Mouse (Mus musculus) kidney, embryonic 16.5 days (tissue): ENCODE results near the gene Klf1. TPM values are rescaled to one million over a fixed set of nuclear protein-coding genes. Genes with fewer than 3 reads are reported as not detected.

Source experiments
- ATAC-seq: fragments of 200-750 bp; cut with Nextera tagmentation; 2 replicates; pipeline ENCODE4 v1.8.0; 2017; ENCODE audit warnings: moderate TSS enrichment; ENCODE audit not compliant: low FRiP score, low TSS enrichment
- H3K27ac ChIP-seq: fragments of 300-500 bp; sonication (generic); 2 replicates; pipeline ENCODE4 v1.5.1; 2014; ENCODE audit warnings: low read length
- H3K27me3 ChIP-seq: fragments of 300-500 bp; sonication (generic); 2 replicates; pipeline ENCODE4 v1.6.1; 2014; ENCODE audit warnings: low read length, control low read depth, mixed read lengths; ENCODE audit not compliant: insufficient read depth
- H3K36me3 ChIP-seq: fragments of 300-500 bp; sonication (generic); 2 replicates; pipeline ENCODE4 v1.6.1; 2014; ENCODE audit warnings: low read length, control low read depth, mixed read lengths; ENCODE audit not compliant: insufficient read depth
- H3K4me1 ChIP-seq: fragments of 300-500 bp; sonication (generic); 2 replicates; pipeline ENCODE4 v1.6.1; 2014; ENCODE audit warnings: low read length, control low read depth, mixed read lengths; ENCODE audit not compliant: insufficient read depth
- H3K4me2 ChIP-seq: fragments of 300-500 bp; sonication (generic); replicated peaks from 2 replicates; pipeline ENCODE4 v1.6.1; 2014; ENCODE audit warnings: low read depth, low read length
- H3K4me3 ChIP-seq: fragments of 300-500 bp; sonication (generic); 2 replicates; pipeline ENCODE4 v1.5.1; 2014; ENCODE audit warnings: mild to moderate bottlenecking, low read length
- H3K9ac ChIP-seq: fragments of 300-500 bp; sonication (generic); replicated peaks from 2 replicates; pipeline ENCODE4 v1.6.1; 2014; ENCODE audit warnings: low read length
- H3K9me3 ChIP-seq: fragments of 300-500 bp; sonication (generic); 2 replicates; pipeline ENCODE4 v1.6.1; 2016; ENCODE audit warnings: low read length, control low read depth
- WGBS: fragments of 180-500 bp; shearing (Covaris S2); extraction: QIAGEN DNeasy Blood & Tissue Kit; methylation state at CpG from one replicate; pipeline ENCODE4 v1.1.7; 2014; 5-methylcytosine and 5-hydroxymethylcytosine counted together
- polyA plus RNA-seq: library from polyadenylated mRNA; unstranded; fragments of >200 nt; fragmentation: Nextera tagmentation; extraction: Ambion mirVana; gene quantifications from 2 replicates; pipeline ENCODE4 v1.2.1, GENCODE M21; 2015

Gene Klf1
- polyA plus RNA-seq, 1 experiment from 2014 or later: 2.4 TPM

GRCm38 (mm10) chr8:84944478-84945160, 42.9 kb downstream of the Klf1 start:
- Histone ChIP-seq H3K4me2 (peak overlapping the region; percentile 12; the same call in 1 of the 2 replicates), H3K36me3 (no peaks in the 10 kb centered on the region), H3K9me3 (no peaks in the 10 kb centered on the region), H3K4me1 (peaks cover 12% of the 10 kb centered on the region), H3K27ac (no peak overlapping the region), H3K27me3 (peaks cover 59% of the 10 kb centered on the region), H3K9ac (no peak overlapping the region), H3K4me3 (peak overlapping the region; percentile 5; the same call in 1 of the 2 replicates)
- WGBS: 2% methylated on average over 26 of the region's 26 CpGs
- ATAC-seq: no peak

DNA sequence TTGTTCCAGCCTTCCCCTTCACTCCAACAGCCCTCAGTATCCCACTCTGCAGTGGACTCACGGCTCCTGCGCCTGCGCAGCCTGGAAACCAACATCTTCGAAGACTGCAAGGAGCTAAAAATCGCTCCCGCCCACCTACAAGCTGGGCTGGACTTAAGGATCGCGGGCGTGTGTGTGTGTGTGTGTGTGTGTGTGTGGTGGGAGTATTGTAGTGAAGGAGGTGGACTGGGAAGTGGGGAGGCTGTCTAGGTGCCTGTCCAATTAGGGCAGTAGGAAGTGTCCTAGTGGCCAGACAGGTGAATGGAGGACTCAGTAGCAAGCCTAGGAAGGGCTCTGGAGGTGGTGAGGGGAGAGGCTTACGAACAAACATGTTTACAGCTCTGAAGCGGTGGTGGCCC, 43.5 kb downstream of the Klf1 start:
- ATAC-seq: no peak
- Histone ChIP-seq H3K9me3 (no peaks in the 10 kb centered on the region), H3K9ac (no peak overlapping the region), H3K36me3 (no peaks in the 10 kb centered on the region), H3K4me1 (peaks cover 12% of the 10 kb centered on the region), H3K27ac (no peak overlapping the region), H3K4me3 (peak overlapping the region; percentile 49), H3K27me3 (peaks cover 66% of the 10 kb centered on the region), H3K4me2 (peak overlapping the region; percentile 69; the same call in 1 of the 2 replicates)
- WGBS: 5% methylated on average over 11 of the region's 11 CpGs

DNA sequence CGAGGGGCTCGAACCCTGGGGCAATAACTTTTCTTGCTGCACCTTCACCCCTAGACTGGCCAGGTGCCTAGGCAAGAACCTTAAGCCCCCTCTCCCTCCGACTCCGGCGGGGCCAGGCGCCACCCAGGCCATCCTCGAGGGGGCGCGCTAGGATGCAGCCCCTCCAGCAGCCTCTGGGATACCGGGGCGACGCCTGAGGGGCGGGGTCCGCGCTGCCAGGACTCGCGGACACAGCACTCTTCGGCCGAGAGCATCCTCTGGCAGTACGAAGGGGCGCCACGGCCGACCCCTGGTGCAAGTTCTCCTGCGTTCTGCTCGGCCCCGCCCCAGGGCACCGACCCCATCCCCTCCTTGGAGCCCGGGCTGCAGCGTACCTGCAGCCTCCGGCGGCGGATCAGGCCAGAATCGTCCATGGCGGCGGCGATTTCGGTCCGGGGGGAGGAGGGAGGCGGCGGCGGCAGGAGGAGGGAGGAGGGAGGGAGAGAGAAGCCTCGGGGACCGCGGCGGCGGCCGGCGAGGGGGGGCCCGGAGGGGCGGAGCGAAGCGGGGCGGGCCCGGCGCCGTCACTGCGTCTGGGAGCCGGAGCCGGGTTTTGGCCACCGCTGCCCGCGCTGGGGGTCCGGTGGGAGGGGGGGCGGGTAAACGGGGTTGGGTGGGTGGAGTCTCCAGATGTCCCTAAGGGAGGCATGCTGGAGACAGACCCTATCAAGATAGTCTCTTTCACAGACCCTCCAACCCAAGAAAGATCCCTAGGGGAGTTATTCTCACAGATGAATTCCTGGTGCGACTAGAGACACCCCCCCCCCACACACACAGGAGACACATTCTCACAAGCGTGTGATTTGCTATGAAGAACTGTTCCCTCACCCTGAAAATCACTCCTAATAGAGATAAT, 44.2 kb downstream of the Klf1 start:
- WGBS: 2% methylated on average over 43 of the region's 67 CpGs
- Histone ChIP-seq H3K9me3 (no peaks in the 10 kb centered on the region), H3K4me2 (peak overlapping the region; percentile 69), H3K27ac (no peak overlapping the region), H3K4me1 (peaks cover 12% of the 10 kb centered on the region), H3K36me3 (no peaks in the 10 kb centered on the region), H3K9ac (peak overlapping the region; percentile 33; the same call in 1 of the 2 replicates), H3K4me3 (peak overlapping the region; percentile 49), H3K27me3 (peaks cover 67% of the 10 kb centered on the region)
- ATAC-seq: no peak

GRCm38 (mm10) chr8:84946528-84947240, 45.0 kb downstream of the Klf1 start, which contains the start of gene Rtbdn:
Gene Rtbdn (plus strand): TSS chr8:84946991.
- ATAC-seq: 0 out of 2 replicates have a peak, but pooled peaks have one; percentile 10
- H3K9me3 ChIP-seq: no peaks in the 10 kb centered on the region

GRCm38 (mm10) chr8:84947241-84947545, 45.5 kb downstream of the Klf1 start:
- ATAC-seq: peak; percentile 37; the same call in 1 of the 2 replicates
- H3K4me3 ChIP-seq: no peak overlapping the region
- H3K4me2 ChIP-seq: no peak overlapping the region
- no peak overlapping the region for H3K27ac ChIP-seq
- H3K4me1 ChIP-seq: peaks cover 12% of the 10 kb centered on the region
- no peaks in the 10 kb centered on the region for H3K9me3 ChIP-seq
- H3K27me3 ChIP-seq: peaks cover 68% of the 10 kb centered on the region
- no peaks in the 10 kb centered on the region for H3K36me3 ChIP-seq
- WGBS: 11% methylated on average over 9 of the region's 9 CpGs
- H3K9ac ChIP-seq: no peak overlapping the region

More at GRCm38 (mm10) chr8:84946528-84947240, 45.0 kb downstream of the Klf1 start, which contains the start of gene Rtbdn:
- H3K27ac ChIP-seq: no peak within 1 kb of the TSS
- peak within 1 kb of the TSS; percentile 69 for H3K4me2 ChIP-seq
- H3K9ac ChIP-seq: peak within 1 kb of the TSS; percentile 33; the same call in 1 of the 2 replicates
- H3K36me3 ChIP-seq: no peaks in the 10 kb centered on the region
- peaks cover 68% of the 10 kb centered on the region for H3K27me3 ChIP-seq
- peaks cover 12% of the 10 kb centered on the region for H3K4me1 ChIP-seq
- H3K4me3 ChIP-seq: peak within 1 kb of the TSS; percentile 49
- WGBS: 12% methylated on average over 17 of the region's 17 CpGs

DNA sequence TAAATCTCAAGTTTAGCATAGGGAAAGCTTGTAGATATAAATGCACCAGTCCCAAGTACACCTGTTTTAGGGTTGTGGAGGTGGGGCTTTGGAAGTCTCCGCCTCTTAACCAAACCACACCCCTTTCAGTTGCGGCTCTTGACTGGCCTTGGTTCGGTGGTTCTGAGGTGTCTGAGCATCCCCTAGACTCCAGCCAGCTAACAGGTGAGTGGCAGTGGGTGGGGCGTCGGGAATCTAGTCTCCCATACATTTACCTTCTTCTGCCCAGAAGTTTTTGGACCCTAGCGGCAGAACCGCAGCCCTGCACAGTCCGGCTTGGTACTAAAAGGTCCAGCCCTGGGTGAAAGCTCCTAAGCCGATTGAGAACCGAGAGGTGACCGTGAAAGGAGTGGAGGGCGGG, 48.0 kb downstream of the Klf1 start:
- no peak overlapping the region for H3K27ac ChIP-seq
- H3K4me1 ChIP-seq: peaks cover 12% of the 10 kb centered on the region
- H3K4me2 ChIP-seq: no peak overlapping the region
- H3K4me3 ChIP-seq: no peak overlapping the region
- H3K9me3 ChIP-seq: no peaks in the 10 kb centered on the region
- no peak for ATAC-seq
- H3K36me3 ChIP-seq: no peaks in the 10 kb centered on the region
- H3K9ac ChIP-seq: no peak overlapping the region
- peaks cover 58% of the 10 kb centered on the region for H3K27me3 ChIP-seq
- WGBS: 20% methylated on average over 12 of the region's 12 CpGs

GRCm38 (mm10) chr8:84952612-84953255, 51.0 kb downstream of the Klf1 start:
- Histone ChIP-seq H3K27ac (no peak overlapping the region), H3K4me1 (no peaks in the 10 kb centered on the region), H3K9me3 (no peaks in the 10 kb centered on the region), H3K36me3 (peaks cover 5% of the 10 kb centered on the region; the same call in 1 of the 2 replicates), H3K4me2 (0 out of 2 replicates have a peak overlapping the region, but pooled peaks have one; percentile 4), H3K4me3 (no peak overlapping the region), H3K27me3 (peaks cover 34% of the 10 kb centered on the region), H3K9ac (no peak overlapping the region)
- 10% methylated on average over 18 of the region's 18 CpGs for WGBS
- ATAC-seq: 0 out of 2 replicates have a peak, but pooled peaks have one; percentile 50
